Mouse (Mus musculus) liver, embryonic 15.5 days (tissue): ENCODE results near the gene Agps. TPM values are rescaled to one million over a fixed set of nuclear protein-coding genes. Genes with fewer than 3 reads are reported as not detected.

Experiments used
- ATAC-seq: fragments of 200-750 bp; cut with Nextera tagmentation; 2 replicates; pipeline ENCODE4 v1.8.0; 2017; ENCODE audit warnings: moderate number of reproducible peaks, mild to moderate bottlenecking, moderate library complexity; ENCODE audit not compliant: insufficient read depth
- H3K27ac ChIP-seq: fragments of 300-500 bp; sonication (generic); replicated peaks from 2 replicates; pipeline ENCODE4 v1.5.1; 2015; ENCODE audit warnings: mild to moderate bottlenecking, inconsistent platforms
- H3K27me3 ChIP-seq: fragments of 300-500 bp; sonication (generic); 2 replicates; pipeline ENCODE4 v1.6.1; 2015; ENCODE audit warnings: mild to moderate bottlenecking, inconsistent platforms
- H3K36me3 ChIP-seq: fragments of 300-500 bp; sonication (generic); replicated peaks from 2 replicates; pipeline ENCODE4 v1.6.1; 2015; ENCODE audit warnings: moderate library complexity, mild to moderate bottlenecking, inconsistent platforms
- H3K4me1 ChIP-seq: fragments of 300-500 bp; sonication (generic); replicated peaks from 2 replicates; pipeline ENCODE4 v1.6.1; 2015; ENCODE audit warnings: inconsistent platforms
- H3K4me2 ChIP-seq: fragments of 300-500 bp; sonication (generic); 2 replicates; pipeline ENCODE4 v1.6.1; 2015; ENCODE audit warnings: moderate library complexity, mild to moderate bottlenecking, inconsistent platforms
- H3K4me3 ChIP-seq: fragments of 300-500 bp; sonication (generic); replicated peaks from 2 replicates; pipeline ENCODE4 v1.5.1; 2015; ENCODE audit warnings: mild to moderate bottlenecking, inconsistent platforms
- H3K9ac ChIP-seq: fragments of 300-500 bp; sonication (generic); 2 replicates; pipeline ENCODE4 v1.6.1; 2015; ENCODE audit warnings: moderate library complexity, mild to moderate bottlenecking, inconsistent platforms
- H3K9me3 ChIP-seq: fragments of 300-500 bp; sonication (generic); replicated peaks from 2 replicates; pipeline ENCODE4 v1.6.1; 2016; ENCODE audit warnings: inconsistent platforms
- WGBS: fragments of 180-500 bp; shearing (Covaris S2); methylation state at CpG from one replicate; pipeline ENCODE4 v1.1.7; 2015; ENCODE audit warnings: mixed read lengths; ENCODE audit not compliant: insufficient replicate concordance; 5-methylcytosine and 5-hydroxymethylcytosine counted together
- polyA plus RNA-seq: library from polyadenylated mRNA; unstranded; fragments of >200 nt; fragmentation: Nextera tagmentation; extraction: Ambion mirVana; gene quantifications from 2 replicates; pipeline ENCODE4 v1.2.1, GENCODE M21; 2015

Gene Agps
- polyA plus RNA-seq, 1 experiment from 2014 or later = 14.8 TPM

GRCm38 (mm10) chr2:75807460-75807859, 24.5 kb upstream of the Agps start:
- H3K36me3 ChIP-seq = no peaks in the 10 kb centered on the region
- WGBS = 76% methylated on average over 5 of the region's 5 CpGs
- H3K27ac ChIP-seq = no peak overlapping the region
- H3K9ac ChIP-seq = no peak overlapping the region
- no peaks in the 10 kb centered on the region for H3K27me3 ChIP-seq
- no peak for ATAC-seq
- no peak overlapping the region for H3K4me2 ChIP-seq
- H3K4me1 ChIP-seq = no peaks in the 10 kb centered on the region
- no peak overlapping the region for H3K4me3 ChIP-seq
- H3K9me3 ChIP-seq = no peaks in the 10 kb centered on the region

GRCm38 (mm10) chr2:75814880-75815279, 17.1 kb upstream of the Agps start:
- Histone ChIP-seq H3K36me3 (no peaks in the 10 kb centered on the region), H3K9me3 (no peaks in the 10 kb centered on the region), H3K27me3 (no peaks in the 10 kb centered on the region), H3K9ac (no peak overlapping the region), H3K4me2 (no peak overlapping the region), H3K4me1 (no peaks in the 10 kb centered on the region), H3K4me3 (no peak overlapping the region), H3K27ac (no peak overlapping the region)
- no peak for ATAC-seq
- WGBS = 67% methylated on average over 13 of the region's 13 CpGs

- Histone ChIP-seq H3K36me3 (no peaks in the 10 kb centered on the region), H3K4me2 (no peak overlapping the region), H3K27ac (no peak overlapping the region), H3K4me3 (no peak overlapping the region), H3K9me3 (no peaks in the 10 kb centered on the region), H3K4me1 (no peaks in the 10 kb centered on the region), H3K9ac (no peak overlapping the region), H3K27me3 (no peaks in the 10 kb centered on the region)
- WGBS = 55% methylated on average over 8 of the region's 8 CpGs
- no peak for ATAC-seq
Observed at GRCm38 (mm10) chr2:75815521-75815920, 16.5 kb upstream of the Agps start.

- H3K4me3 ChIP-seq = no peak overlapping the region
- H3K9me3 ChIP-seq = no peaks in the 10 kb centered on the region
- WGBS = 70% methylated on average over 6 of the region's 6 CpGs
- H3K27ac ChIP-seq = no peak overlapping the region
- H3K36me3 ChIP-seq = no peaks in the 10 kb centered on the region
- no peak for ATAC-seq
- no peak overlapping the region for H3K9ac ChIP-seq
- H3K27me3 ChIP-seq = no peaks in the 10 kb centered on the region
- no peak overlapping the region for H3K4me2 ChIP-seq
- H3K4me1 ChIP-seq = no peaks in the 10 kb centered on the region
Observed at GRCm38 (mm10) chr2:75816673-75817072, 15.3 kb upstream of the Agps start.

- WGBS = 60% methylated on average over 7 of the region's 7 CpGs
- no peaks in the 10 kb centered on the region for H3K9me3 ChIP-seq
Observed at GRCm38 (mm10) chr2:75818719-75819118, 13.3 kb upstream of the Agps start.

GRCm38 (mm10) chr2:75819796-75820195, 12.2 kb upstream of the Agps start:
- Histone ChIP-seq H3K9me3 (no peaks in the 10 kb centered on the region), H3K27me3 (no peaks in the 10 kb centered on the region), H3K27ac (no peak overlapping the region), H3K4me1 (no peaks in the 10 kb centered on the region), H3K9ac (no peak overlapping the region), H3K36me3 (no peaks in the 10 kb centered on the region), H3K4me3 (no peak overlapping the region), H3K4me2 (no peak overlapping the region)
- no peak for ATAC-seq
- WGBS = 58% methylated on average over 3 of the region's 3 CpGs

More at GRCm38 (mm10) chr2:75818719-75819118, 13.3 kb upstream of the Agps start:
- Histone ChIP-seq H3K4me1 (no peaks in the 10 kb centered on the region), H3K27me3 (no peaks in the 10 kb centered on the region), H3K4me3 (no peak overlapping the region), H3K27ac (no peak overlapping the region), H3K36me3 (no peaks in the 10 kb centered on the region), H3K9ac (no peak overlapping the region), H3K4me2 (no peak overlapping the region)
- no peak for ATAC-seq

GRCm38 (mm10) chr2:75821971-75822751, 9.8 kb upstream of the Agps start:
- Histone ChIP-seq H3K4me1 (no peaks in the 10 kb centered on the region), H3K27ac (no peak overlapping the region), H3K4me3 (no peak overlapping the region), H3K9me3 (no peaks in the 10 kb centered on the region), H3K4me2 (no peak overlapping the region), H3K9ac (no peak overlapping the region), H3K27me3 (no peaks in the 10 kb centered on the region), H3K36me3 (no peaks in the 10 kb centered on the region)
- WGBS = 70% methylated on average over 13 of the region's 13 CpGs
- no peak for ATAC-seq

GRCm38 (mm10) chr2:75823736-75824135, 8.2 kb upstream of the Agps start:
- Histone ChIP-seq H3K4me2 (no peak overlapping the region; the same call in 1 of the 2 replicates), H3K4me1 (no peaks in the 10 kb centered on the region), H3K27ac (peak overlapping the region; percentile 48; the same call in 1 of the 2 replicates), H3K4me3 (no peak overlapping the region), H3K36me3 (no peaks in the 10 kb centered on the region), H3K9ac (no peak overlapping the region), H3K9me3 (no peaks in the 10 kb centered on the region), H3K27me3 (no peaks in the 10 kb centered on the region)
- no peak for ATAC-seq
- WGBS = 17% methylated on average over 7 of the region's 7 CpGs

GRCm38 (mm10) chr2:75824144-75824543, 7.8 kb upstream of the Agps start:
- no peak for ATAC-seq
- 34% methylated on average over 6 of the region's 6 CpGs for WGBS
- H3K4me3 ChIP-seq = no peak overlapping the region
- no peaks in the 10 kb centered on the region for H3K9me3 ChIP-seq
- H3K9ac ChIP-seq = no peak overlapping the region
- H3K27ac ChIP-seq = peak overlapping the region; percentile 48; the same call in 1 of the 2 replicates
- no peak overlapping the region; the same call in 1 of the 2 replicates for H3K4me2 ChIP-seq
- H3K27me3 ChIP-seq = no peaks in the 10 kb centered on the region
- H3K4me1 ChIP-seq = no peaks in the 10 kb centered on the region
- no peaks in the 10 kb centered on the region for H3K36me3 ChIP-seq

- ATAC-seq = no peak
- no peak overlapping the region for H3K4me3 ChIP-seq
- H3K9ac ChIP-seq = no peak overlapping the region
- no peak overlapping the region for H3K4me2 ChIP-seq
- no peak overlapping the region for H3K27ac ChIP-seq
- no peaks in the 10 kb centered on the region for H3K27me3 ChIP-seq
- H3K36me3 ChIP-seq = no peaks in the 10 kb centered on the region
- WGBS = 29% methylated on average over 3 of the region's 3 CpGs
- no peaks in the 10 kb centered on the region for H3K9me3 ChIP-seq
- no peaks in the 10 kb centered on the region for H3K4me1 ChIP-seq
Observed at GRCm38 (mm10) chr2:75824846-75825245, 7.1 kb upstream of the Agps start.

- Histone ChIP-seq H3K36me3 (no peaks in the 10 kb centered on the region), H3K4me2 (no peak overlapping the region), H3K27me3 (no peaks in the 10 kb centered on the region), H3K9me3 (no peaks in the 10 kb centered on the region), H3K4me3 (no peak overlapping the region), H3K27ac (no peak overlapping the region), H3K9ac (no peak overlapping the region), H3K4me1 (no peaks in the 10 kb centered on the region)
- 24% methylated on average over 1 of the region's 1 CpGs for WGBS
- no peak for ATAC-seq
Observed at GRCm38 (mm10) chr2:75825603-75826002, 6.4 kb upstream of the Agps start.
